Mouse (Mus musculus) CH12.LX (cell line): Measurements from ENCODE around the gene St6galnac4. TPM values are rescaled to one million over a fixed set of nuclear protein-coding genes. Genes with fewer than 3 reads are reported as not detected.

Source experiments
- DNase-seq: peaks from one replicate; pipeline ENCODE4 v3.0.0-alpha.2; 2013; ENCODE audit errors: extremely low read depth
- H3K27ac ChIP-seq: 2 replicates; pipeline ENCODE4 v1.5.1; 2012; ENCODE audit warnings: low read depth, mild to moderate bottlenecking, control low read depth, moderate library complexity; ENCODE audit not compliant: insufficient read depth
- H3K27me3 ChIP-seq: replicated peaks from 2 replicates; pipeline ENCODE3; 2012; ENCODE audit warnings: inconsistent platforms
- H3K36me3 ChIP-seq, 2 experiments: replicated peaks in 1 of 2; 2 replicates each; pipeline versions ENCODE3 to v1.6.1; 2012; ENCODE audit warnings: inconsistent platforms in 1 of 2, low read length in 1 of 2, mild to moderate bottlenecking in 1 of 2, mixed read lengths in 1 of 2, moderate library complexity in 1 of 2; ENCODE audit not compliant: control insufficient read depth in 1 of 2, insufficient read depth in 1 of 2
- H3K4me1 ChIP-seq, 2 experiments: 2 replicates each; pipeline ENCODE4 v1.6.1; 2012; ENCODE audit warnings: inconsistent platforms in 1 of 2, moderate library complexity in 1 of 2; ENCODE audit not compliant: insufficient read depth in 2 of 2, control insufficient read depth in 1 of 2
- H3K4me2 ChIP-seq: 2 replicates; pipeline ENCODE4 v1.6.1; 2012; ENCODE audit warnings: low read depth, mild to moderate bottlenecking, control low read depth; ENCODE audit not compliant: poor library complexity, insufficient read depth, severe bottlenecking
- H3K4me3 ChIP-seq, 3 experiments: fragments of 150-350 bp in 1 of 3; sonication (generic) in 1 of 3; replicated peaks in 1 of 3; 2 replicates each; pipeline versions ENCODE3 to v1.5.1; 2011 to 2012; ENCODE audit warnings: low read depth in 2 of 3, low read length in 2 of 3, mild to moderate bottlenecking in 2 of 3, moderate library complexity in 2 of 3, control low read depth in 1 of 3, improper control_type of control experiment in 1 of 3, inconsistent platforms in 1 of 3, mixed read lengths in 1 of 3; ENCODE audit not compliant: poor library complexity in 1 of 3
- H3K79me2 ChIP-seq: replicated peaks from 2 replicates; pipeline ENCODE4 v1.6.1; 2012; ENCODE audit warnings: mild to moderate bottlenecking, moderate library complexity; ENCODE audit not compliant: control insufficient read depth, poor library complexity, insufficient read depth, severe bottlenecking; ENCODE audit errors: extremely low read depth
- H3K9ac ChIP-seq: 2 replicates; pipeline ENCODE4 v1.6.1; 2012; ENCODE audit warnings: low read depth, mild to moderate bottlenecking, control low read depth, moderate library complexity; ENCODE audit not compliant: insufficient read depth
- H3K9me3 ChIP-seq: replicated peaks from 2 replicates; pipeline ENCODE3; 2012; ENCODE audit warnings: low read length, inconsistent platforms, mixed read lengths
- BHLHE40 ChIP-seq: IDR thresholded peaks from 2 replicates; pipeline ENCODE4 v1.6.1; 2011; ENCODE audit warnings: mild to moderate bottlenecking, low read depth, low read length, improper control_type of control experiment
- CHD2 ChIP-seq: IDR thresholded peaks from 2 replicates; pipeline ENCODE4 v1.6.1; 2011; ENCODE audit warnings: low read length, improper control_type of control experiment
- CTCF ChIP-seq, 2 experiments: IDR thresholded peaks in 1 of 2; conservative IDR thresholded peaks in 1 of 2; 2 replicates each; pipeline ENCODE4 v1.5.1; 2011 to 2012; ENCODE audit warnings: low read depth in 2 of 2, low read length in 2 of 2, improper control_type of control experiment in 1 of 2, inconsistent platforms in 1 of 2, mild to moderate bottlenecking in 1 of 2, moderate library complexity in 1 of 2
- ELF1 ChIP-seq: IDR thresholded peaks from 2 replicates; pipeline ENCODE4 v1.6.1; 2014; ENCODE audit warnings: low read depth, mild to moderate bottlenecking, inconsistent platforms, low read length, improper control_type of control experiment
- ETS1 ChIP-seq: conservative IDR thresholded peaks from 2 replicates; pipeline ENCODE4 v1.6.1; 2012; ENCODE audit warnings: low read depth, mild to moderate bottlenecking, inconsistent platforms, low read length, improper control_type of control experiment, moderate library complexity
- GABPA ChIP-seq: IDR thresholded peaks from 2 replicates; pipeline ENCODE4 v1.6.1; 2012; ENCODE audit warnings: low read depth, low read length, improper control_type of control experiment, inconsistent platforms; ENCODE audit not compliant: insufficient replicate concordance
- HCFC1 ChIP-seq: IDR thresholded peaks from 2 replicates; pipeline ENCODE4 v1.6.1; 2012; ENCODE audit warnings: low read depth, mild to moderate bottlenecking, inconsistent platforms, low read length, improper control_type of control experiment
- JUN ChIP-seq: IDR thresholded peaks from 2 replicates; pipeline ENCODE4 v1.6.1; 2011; ENCODE audit warnings: low read depth, mild to moderate bottlenecking, low read length, improper control_type of control experiment, moderate library complexity; ENCODE audit not compliant: insufficient read depth
- JUND ChIP-seq: conservative IDR thresholded peaks from 2 replicates; pipeline ENCODE4 v1.6.1; 2011; ENCODE audit warnings: low read depth, low read length, improper control_type of control experiment
- KAT2A ChIP-seq: IDR thresholded peaks from 2 replicates; pipeline ENCODE4 v1.6.1; 2012; ENCODE audit warnings: low read length, improper control_type of control experiment, inconsistent platforms; ENCODE audit not compliant: insufficient replicate concordance
- MAFK ChIP-seq: IDR thresholded peaks from 2 replicates; pipeline ENCODE4 v1.6.1; 2011; ENCODE audit warnings: low read length, improper control_type of control experiment; ENCODE audit not compliant: insufficient replicate concordance
- MAX ChIP-seq: IDR thresholded peaks from 2 replicates; pipeline ENCODE4 v1.6.1; 2011; ENCODE audit warnings: low read length, improper control_type of control experiment
- MXI1 ChIP-seq: IDR thresholded peaks from 2 replicates; pipeline ENCODE4 v1.6.1; 2011; ENCODE audit warnings: mild to moderate bottlenecking, low read depth, low read length, improper control_type of control experiment
- MYC ChIP-seq: IDR thresholded peaks from 2 replicates; pipeline ENCODE4 v1.6.1; 2011; ENCODE audit warnings: low read depth, mild to moderate bottlenecking, improper control_type of control experiment, low read length
- NELFE ChIP-seq: IDR thresholded peaks from 2 replicates; pipeline ENCODE4 v1.6.1; 2011; ENCODE audit warnings: low read depth, low read length, improper control_type of control experiment
- NRF1 ChIP-seq: IDR thresholded peaks from 2 replicates; pipeline ENCODE4 v1.6.1; 2014; ENCODE audit warnings: low read depth, mild to moderate bottlenecking, inconsistent platforms, low read length, improper control_type of control experiment, moderate library complexity
- PAX5 ChIP-seq: IDR thresholded peaks from 2 replicates; pipeline ENCODE4 v1.6.1; 2012; ENCODE audit warnings: low read length, inconsistent platforms, mixed read lengths
- POLR2A ChIP-seq: IDR thresholded peaks from 2 replicates; pipeline ENCODE4 v1.6.1; 2011; ENCODE audit warnings: low read depth, mild to moderate bottlenecking, improper control_type of control experiment, low read length
- POLR2AphosphoS2 ChIP-seq: IDR thresholded peaks from 2 replicates; pipeline ENCODE4 v1.6.1; 2011; ENCODE audit warnings: low read depth, low read length, improper control_type of control experiment
- RAD21 ChIP-seq: IDR thresholded peaks from 2 replicates; pipeline ENCODE4 v1.6.1; 2011; ENCODE audit warnings: low read depth, mild to moderate bottlenecking, low read length, improper control_type of control experiment, moderate library complexity
- RCOR1 ChIP-seq: conservative IDR thresholded peaks from 2 replicates; pipeline ENCODE4 v1.6.1; 2012; ENCODE audit warnings: low read depth, mild to moderate bottlenecking, inconsistent platforms, low read length, improper control_type of control experiment
- SIN3A ChIP-seq: IDR thresholded peaks from 2 replicates; pipeline ENCODE4 v1.6.1; 2012; ENCODE audit warnings: low read length, improper control_type of control experiment, inconsistent platforms
- SMC3 ChIP-seq: IDR thresholded peaks from 2 replicates; pipeline ENCODE4 v1.6.1; 2011; ENCODE audit warnings: low read depth, low read length, improper control_type of control experiment
- TBP ChIP-seq: conservative IDR thresholded peaks from 2 replicates; pipeline ENCODE4 v1.6.1; 2011; ENCODE audit warnings: low read depth, low read length, improper control_type of control experiment
- TCF12 ChIP-seq: IDR thresholded peaks from 2 replicates; pipeline ENCODE4 v1.6.1; 2014; ENCODE audit warnings: low read depth, mild to moderate bottlenecking, inconsistent platforms, low read length, improper control_type of control experiment
- UBTF ChIP-seq: IDR thresholded peaks from 2 replicates; pipeline ENCODE4 v1.6.1; 2012; ENCODE audit warnings: low read depth, mild to moderate bottlenecking, inconsistent platforms, low read length, improper control_type of control experiment, moderate library complexity
- ZC3H11A ChIP-seq: IDR thresholded peaks from 2 replicates; pipeline ENCODE4 v1.6.1; 2012; ENCODE audit warnings: low read depth, mild to moderate bottlenecking, inconsistent platforms, low read length, improper control_type of control experiment
- ZKSCAN1 ChIP-seq: IDR thresholded peaks from 2 replicates; pipeline ENCODE4 v1.6.1; 2012; ENCODE audit warnings: low read depth, inconsistent platforms, low read length, improper control_type of control experiment, borderline replicate concordance
- ZNF384 ChIP-seq: IDR thresholded peaks from 2 replicates; pipeline ENCODE4 v1.6.1; 2012; ENCODE audit warnings: low read depth, low read length, improper control_type of control experiment, inconsistent platforms
- dilution Hi-C: fragments of 300-500 bp; cut with MboI; formaldehyde crosslinking; loops from 2 replicates; pipeline ENCODE4 v1.14.3; 2020; ENCODE audit warnings: low sequenced_read_pairs; ENCODE audit not compliant: extremely low pct_unique_long_range_greater_than_20kb, extremely low pct_ligation_motif_present
- in situ Hi-C: fragments of 300-500 bp; cut with MboI; formaldehyde crosslinking; loops from 3 replicates; pipeline ENCODE4 v1.14.3; 2019; ENCODE audit warnings: low sequenced_read_pairs, low pct_ligation_motif_present, low pct_unique_long_range_greater_than_20kb, mixed read lengths
- polyA plus RNA-seq: library from polyadenylated mRNA; unstranded; fragments of >175 nt; gene quantifications from 2 replicates; pipeline ENCODE4 v1.2.1, GENCODE M21; 2012; ENCODE audit warnings: low read depth; ENCODE audit not compliant: insufficient read length
- total RNA-seq, 2 experiments: library from RNA; depleted of rRNA; stranded (reverse); fragments of 300-350 nt in 1 of 2; fragments of >200 nt in 1 of 2; gene quantifications; 2 replicates each; pipeline ENCODE4 v1.2.3; 2012 to 2014

The St6galnac4 gene
- total and polyA plus RNA-seq, 3 experiments: 51.9 to 81.7 (median 58.3) TPM

GRCm38 (mm10) chr2:32607262-32607947 lies 20.5 kb downstream of the St6galnac4 start:
- peak; percentile 83 for DNase-seq
- H3K4me2 ChIP-seq: peak overlapping the region; percentile 85
- H3K4me3 ChIP-seq: peak overlapping the region; percentile 85 to 88 (median 87)
- dilution Hi-C loops: no loop called here
- H3K79me2 ChIP-seq: 0 out of 2 replicates have a peak, but pooled peaks cover 2% of the 10 kb centered on the region
- H3K9me3 ChIP-seq: no peaks in the 10 kb centered on the region
- in situ Hi-C loops: no loop called here
- peak; percentile 34; the same call in 1 of the 2 replicates for TF ChIP-seq ETS1
- TF ChIP-seq BHLHE40: peak; percentile 8; the same call in 1 of the 2 replicates
- TF ChIP-seq TBP: 0 out of 2 replicates have a peak, but pooled peaks have one; percentile 24
- peak; percentile 59 for TF ChIP-seq POLR2A
- TF ChIP-seq ZNF384: no peak
- no peak for TF ChIP-seq TCF12
- no peak for TF ChIP-seq CTCF (conservative IDR thresholded peaks at IDR 0.05 in 1 of 2, IDR thresholded peaks at IDR 0.05 in 1 of 2; ENCODE audit: low read depth in 2 of 2, low read length in 2 of 2)
- TF ChIP-seq MXI1: 0 out of 2 replicates have a peak, but pooled peaks have one; percentile 32
- 0 out of 2 replicates have a peak, but pooled peaks have one; percentile 19 for TF ChIP-seq SIN3A
- TF ChIP-seq, all 38 proteins: peak for 6
- Histone ChIP-seq H3K9ac (peak overlapping the region; percentile 88), H3K27ac (peak overlapping the region; percentile 61), H3K4me1 (peaks cover 11 to 43% of the 10 kb centered on the region in 2 experiments), H3K36me3 (peaks cover 0 to 16% of the 10 kb centered on the region in 2 experiments), H3K27me3 (no peaks in the 10 kb centered on the region)

- H3K9me3 ChIP-seq: no peaks in the 10 kb centered on the region
- H3K4me2 ChIP-seq: peak overlapping the region; percentile 85
- peak overlapping the region; percentile 91 for H3K27ac ChIP-seq
- H3K36me3 ChIP-seq: peaks cover 4 to 23% of the 10 kb centered on the region in 2 experiments
- H3K4me1 ChIP-seq: peaks cover 11 to 39% of the 10 kb centered on the region in 2 experiments
- in situ Hi-C loops (no loop called here), dilution Hi-C loops (no loop called here)
- peak overlapping the region; percentile 66; the same call in 1 of the 2 replicates for H3K9ac ChIP-seq
- H3K27me3 ChIP-seq: no peaks in the 10 kb centered on the region
- peak overlapping the region; percentile 85 to 88 (median 87) for H3K4me3 ChIP-seq
- 0 out of 2 replicates have a peak, but pooled peaks cover 2% of the 10 kb centered on the region for H3K79me2 ChIP-seq
- DNase-seq: peak; percentile 87
- TF ChIP-seq NRF1 (peak; percentile 74), ELF1 (0 out of 2 replicates have a peak, but pooled peaks have one; percentile 28), JUN (no peak), BHLHE40 (no peak; the same call in 1 of the 2 replicates), ZC3H11A (no peak), MAFK (no peak), TCF12 (peak; percentile 42; the same call in 1 of the 2 replicates), NELFE (0 out of 2 replicates have a peak, but pooled peaks have one; percentile 6), CHD2 (no peak; the same call in none of the 2 replicates), GABPA (no peak), SMC3 (no peak), UBTF (no peak), RCOR1 (0 out of 2 replicates have a peak, but pooled peaks have one; percentile 52), ETS1 (peak; percentile 73; the same call in 1 of the 2 replicates), MAX (peak; percentile 41; the same call in 1 of the 2 replicates), MYC (no peak), JUND (no peak), PAX5 (no peak), KAT2A (no peak), SIN3A (peak; percentile 75), MXI1 (peak; percentile 70), HCFC1 (no peak; the same call in 1 of the 2 replicates), RAD21 (no peak), ZKSCAN1 (no peak), POLR2AphosphoS2 (0 out of 2 replicates have a peak, but pooled peaks have one; percentile 19)
Measured at GRCm38 (mm10) chr2:32608141-32608777, 21.4 kb downstream of the St6galnac4 start.
